25 mouse cellular contexts compared by ENCODE assay signal in the genomic region with DNA sequence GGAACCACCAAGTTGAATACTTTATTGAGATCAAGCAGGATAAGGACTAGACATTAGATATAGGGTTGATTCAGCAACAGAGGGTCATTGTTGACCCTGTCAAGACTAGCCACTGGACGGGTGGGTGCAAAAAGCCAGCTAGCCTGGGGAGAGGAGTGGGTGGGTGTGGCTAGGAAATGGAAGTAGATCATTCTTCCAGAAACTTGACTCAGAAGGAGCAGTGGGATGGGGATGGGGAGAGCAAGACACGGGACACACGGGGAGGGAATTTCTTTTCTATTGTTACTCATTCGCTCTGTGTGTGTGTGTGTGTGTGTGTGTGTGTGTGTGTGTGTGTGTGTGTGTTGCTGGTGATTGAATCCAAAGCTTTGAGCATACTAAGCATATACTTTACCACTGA. TPM values are rescaled to one million over a fixed set of nuclear protein-coding genes. Genes with fewer than 3 reads are reported as not detected.
DNase-seq lines count a peak whose midpoint lies in the region; ATAC-seq and TF ChIP-seq lines count a peak whose summit lies in the region.
"Had no signal": no experiment of that assay in that cellular context is flagged by ENCODE, and none has a peak within 500 bp of the region (broad histone marks: within the 10 kb centered on the region; RNA-seq: fewer than 3 reads in every experiment).

No protein-coding gene starts in this region.

- no peak for TF ChIP-seq POLR2A in lung, adult 2 months (IDR thresholded peaks at IDR 0.05; ENCODE audit: borderline replicate concordance, extremely low read depth, low read depth, low read length)

- ATAC-seq in lung, postnatal 0 days = no peak
- no peak for ATAC-seq in liver, embryonic 13.5 days (ENCODE audit: low read depth)

- H3K9ac ChIP-seq in lung, postnatal 0 days (replicated peaks; ENCODE audit: low read depth) = no peak overlapping the region
- H3K9ac ChIP-seq in liver, embryonic 13.5 days = peak overlapping the region; percentile 27; the same call in 1 of the 2 replicates
- H3K9ac ChIP-seq: embryonic facial prominence, embryonic 12.5 days; hindbrain, embryonic 12.5 days; neural tube, embryonic 12.5 days had no signal

- no peak for TF ChIP-seq EP300 in lung, postnatal 0 days (IDR thresholded peaks at IDR 0.05)

- no peak for TF ChIP-seq CTCF in gastrocnemius, adult 2 months (IDR thresholded peaks at IDR 0.05)
- no peak for TF ChIP-seq CTCF in lung, postnatal 0 days (IDR thresholded peaks at IDR 0.05)
- TF ChIP-seq CTCF in lung, adult 2 months (IDR thresholded peaks at IDR 0.05; ENCODE audit: insufficient read depth, low read length) = no peak
- TF ChIP-seq CTCF in layer of hippocampus, adult 2 months (conservative IDR thresholded peaks at IDR 0.05) = no peak

- intact Hi-C loops in gastrocnemius, adult 2 months (cut with DNase I) = no loop called here

- H3K4me2 ChIP-seq in lung, postnatal 0 days (replicated peaks; ENCODE audit: low read depth, low read length) = no peak overlapping the region
- H3K4me2 ChIP-seq in liver, embryonic 13.5 days = peak overlapping the region; percentile 48
- H3K4me2 ChIP-seq: embryonic facial prominence, embryonic 12.5 days; heart, embryonic 12.5 days; hindbrain, embryonic 12.5 days; neural tube, embryonic 12.5 days had no signal

- peaks cover 8% of the 10 kb centered on the region for H3K4me1 ChIP-seq in lung, postnatal 0 days (ENCODE audit: insufficient read depth, low read depth, low read length)
- H3K4me1 ChIP-seq in lung, adult 2 months (ENCODE audit: control insufficient read depth, insufficient read depth, low read length) = peaks cover 11% of the 10 kb centered on the region; the same call in 1 of the 2 replicates
- H3K4me1 ChIP-seq in liver, embryonic 13.5 days (replicated peaks) = peaks cover 99% of the 10 kb centered on the region

- H3K9me3 ChIP-seq in lung, postnatal 0 days (ENCODE audit: low read length) = no peaks in the 10 kb centered on the region
- no peaks in the 10 kb centered on the region for H3K9me3 ChIP-seq in liver, embryonic 13.5 days (replicated peaks)
- H3K9me3 ChIP-seq: embryonic facial prominence, embryonic 12.5 days; heart, embryonic 12.5 days; hindbrain, embryonic 12.5 days; limb, embryonic 10.5 days; neural tube, embryonic 12.5 days had no signal

- DNase-seq in gastrocnemius, adult 2 months = no peak
- no peak for DNase-seq in gastrocnemius, postnatal 10 days
- peak; percentile 29 for DNase-seq in lung, postnatal 0 days (ENCODE audit: low spot score)
- DNase-seq in lung, adult 2 months = no peak
- no peak for DNase-seq in liver, embryonic 13.5 days
- DNase-seq in layer of hippocampus, adult 2 months (ENCODE audit: low spot score in 2 of 2) = no peak
- no peak for DNase-seq in right cerebral cortex, postnatal 36 days (ENCODE audit: low spot score in 2 of 2)
- DNase-seq: cerebellum, adult 18-20 months; cerebellum, postnatal 14 days; heart, postnatal 10 days; kidney, adult 18-20 months; kidney, postnatal 10 days; midbrain, embryonic 14.5 days; retina, postnatal 1 day; right cerebral cortex, postnatal 25 days; thymus, postnatal 25 days had no signal

- H3K27ac ChIP-seq in gastrocnemius, adult 2 months = peak overlapping the region; percentile 46; the same call in 1 of the 2 replicates
- peak overlapping the region; percentile 35; the same call in 1 of the 2 replicates for H3K27ac ChIP-seq in lung, postnatal 0 days (ENCODE audit: low read length)
- H3K27ac ChIP-seq in liver, embryonic 13.5 days = peak overlapping the region; percentile 78
- no peak overlapping the region for H3K27ac ChIP-seq in layer of hippocampus, adult 2 months
- H3K27ac ChIP-seq: embryonic facial prominence, embryonic 12.5 days; hindbrain, embryonic 12.5 days; limb, embryonic 10.5 days; neural tube, embryonic 12.5 days had no signal

- no peak overlapping the region for H3K4me3 ChIP-seq in gastrocnemius, adult 2 months
- no peak overlapping the region for H3K4me3 ChIP-seq in lung, postnatal 0 days (ENCODE audit: low read depth, low read length)
- no peak overlapping the region for H3K4me3 ChIP-seq in lung, adult 2 months (replicated peaks; ENCODE audit: extremely low read depth, low read depth, low read length)
- H3K4me3 ChIP-seq in liver, embryonic 13.5 days (replicated peaks) = peak overlapping the region; percentile 17; the same call in 1 of the 2 replicates
- no peak overlapping the region for H3K4me3 ChIP-seq in layer of hippocampus, adult 2 months
- H3K4me3 ChIP-seq: embryonic facial prominence, embryonic 12.5 days; heart, embryonic 12.5 days; hindbrain, embryonic 12.5 days; limb, embryonic 10.5 days; neural tube, embryonic 12.5 days had no signal

- H3K27me3 ChIP-seq in lung, postnatal 0 days (replicated peaks; ENCODE audit: insufficient read depth, low read length) = no peaks in the 10 kb centered on the region
- peaks cover 20% of the 10 kb centered on the region for H3K27me3 ChIP-seq in liver, embryonic 13.5 days

- 54% methylated on average over 4 of the region's 4 CpGs for WGBS in lung, postnatal 0 days
- 39% methylated on average over 4 of the region's 4 CpGs for WGBS in lung, adult 2 months
- WGBS in liver, embryonic 13.5 days (ENCODE audit: insufficient replicate concordance) = 14% methylated on average over 4 of the region's 4 CpGs

- H3K36me3 ChIP-seq in lung, postnatal 0 days (ENCODE audit: insufficient read depth, low read length) = no peaks in the 10 kb centered on the region; the same call in 1 of the 2 replicates
- H3K36me3 ChIP-seq in liver, embryonic 13.5 days = peaks cover 2% of the 10 kb centered on the region
- H3K36me3 ChIP-seq: embryonic facial prominence, embryonic 12.5 days had no signal

RNA-seq across cellular contexts. Expression of gene Ripor1, which starts 4.7 kb away (rescaled TPM):
- total RNA-seq in gastrocnemius, adult 2 months (2021) = 10 to 100 TPM; 15.7 to 20.6 TPM
- 10 to 100 TPM; 20.7 to 26.9 TPM for total RNA-seq in gastrocnemius, postnatal 10 days (2021)
- polyA plus RNA-seq in lung, postnatal 0 days (2015; fragmentation: Nextera tagmentation; extraction: Ambion mirVana) = 25.5 and 28.5 TPM in 2 replicates
- 71.7 and 74.9 TPM in 2 replicates for polyA plus RNA-seq in lung, adult 2 months (2012; rRNA removed)
- polyA plus RNA-seq in liver, embryonic 13.5 days (2015; fragmentation: Nextera tagmentation; extraction: Ambion mirVana) = 7.2 and 9.0 TPM in 2 replicates
- total RNA-seq in layer of hippocampus, adult 2 months (2021) = 10 to 100 TPM; 88.7 to 94.8 TPM

RNA-seq across cellular contexts. Expression of gene Ctcf, which starts 26.6 kb away (rescaled TPM):
- 10 to 100 TPM; 33.2 to 42.6 TPM for total RNA-seq in gastrocnemius, adult 2 months (2021)
- 10 to 100 TPM; 43.7 to 46.7 TPM for total RNA-seq in gastrocnemius, postnatal 10 days (2021)
- polyA plus RNA-seq in lung, postnatal 0 days (2015; fragmentation: Nextera tagmentation; extraction: Ambion mirVana) = 71.3 and 73.6 TPM in 2 replicates
- 17.2 and 17.9 TPM in 2 replicates for polyA plus RNA-seq in lung, adult 2 months (2012; rRNA removed)
- polyA plus RNA-seq in liver, embryonic 13.5 days (2015; fragmentation: Nextera tagmentation; extraction: Ambion mirVana) = 69.1 and 75.8 TPM in 2 replicates
- total RNA-seq in layer of hippocampus, adult 2 months (2021) = 10 to 100 TPM; 70.4 to 82.6 TPM

RNA-seq across cellular contexts. Expression of gene Agrp, which starts 27.4 kb away (rescaled TPM):
- total RNA-seq in gastrocnemius, adult 2 months (2021) = under 1 TPM in 1 of 2 experiments, not detected in 1; 0.75 TPM
- under 1 TPM; 0.84 to 0.85 TPM for total RNA-seq in gastrocnemius, postnatal 10 days (2021)
- polyA plus RNA-seq in lung, postnatal 0 days (2015; fragmentation: Nextera tagmentation; extraction: Ambion mirVana) = 0.44 and 0.75 TPM in 2 replicates
- polyA plus RNA-seq in lung, adult 2 months (2012; rRNA removed) = 1.7 TPM in 2 replicates
- polyA plus RNA-seq in liver, embryonic 13.5 days (2015; fragmentation: Nextera tagmentation; extraction: Ambion mirVana) = 0.15 and 0.41 TPM in 2 replicates
- not detected for total RNA-seq in layer of hippocampus, adult 2 months (2021)
- total RNA-seq: heart, postnatal 10 days; layer of hippocampus, adult 18-20 months; layer of hippocampus, postnatal 25 days; liver, adult 2 months; megakaryocyte-erythroid progenitor cell, adult 5-6 weeks had no signal
- polyA plus RNA-seq: liver, adult 2 months had no signal

RNA-seq across cellular contexts. Expression of gene Atp6v0d1, which starts 43.9 kb away (rescaled TPM):
- total RNA-seq in gastrocnemius, adult 2 months (2021) = 10 to 100 TPM; 40.3 to 41.6 TPM
- total RNA-seq in gastrocnemius, postnatal 10 days (2021) = 10 to 100 TPM; 49.3 to 54.2 TPM
- 141 and 146 TPM in 2 replicates for polyA plus RNA-seq in lung, postnatal 0 days (2015; fragmentation: Nextera tagmentation; extraction: Ambion mirVana)
- 101 and 121 TPM in 2 replicates for polyA plus RNA-seq in lung, adult 2 months (2012; rRNA removed)
- polyA plus RNA-seq in liver, embryonic 13.5 days (2015; fragmentation: Nextera tagmentation; extraction: Ambion mirVana) = 49.4 and 52.7 TPM in 2 replicates
- total RNA-seq in layer of hippocampus, adult 2 months (2021) = 100 to 1,000 TPM; 278 to 305 TPM
